Mouse (Mus musculus) spleen, embryonic (tissue): Measurements from ENCODE around the gene Fbxo39.

Source experiments
- CTCF ChIA-PET: fragments of 350-600 bp; sonication (Branson Sonifier 250); formaldehyde crosslinking; loops from one replicate; lab custom pipeline; 2022; lab: Charles Lee

The Fbxo39 gene

DNA sequence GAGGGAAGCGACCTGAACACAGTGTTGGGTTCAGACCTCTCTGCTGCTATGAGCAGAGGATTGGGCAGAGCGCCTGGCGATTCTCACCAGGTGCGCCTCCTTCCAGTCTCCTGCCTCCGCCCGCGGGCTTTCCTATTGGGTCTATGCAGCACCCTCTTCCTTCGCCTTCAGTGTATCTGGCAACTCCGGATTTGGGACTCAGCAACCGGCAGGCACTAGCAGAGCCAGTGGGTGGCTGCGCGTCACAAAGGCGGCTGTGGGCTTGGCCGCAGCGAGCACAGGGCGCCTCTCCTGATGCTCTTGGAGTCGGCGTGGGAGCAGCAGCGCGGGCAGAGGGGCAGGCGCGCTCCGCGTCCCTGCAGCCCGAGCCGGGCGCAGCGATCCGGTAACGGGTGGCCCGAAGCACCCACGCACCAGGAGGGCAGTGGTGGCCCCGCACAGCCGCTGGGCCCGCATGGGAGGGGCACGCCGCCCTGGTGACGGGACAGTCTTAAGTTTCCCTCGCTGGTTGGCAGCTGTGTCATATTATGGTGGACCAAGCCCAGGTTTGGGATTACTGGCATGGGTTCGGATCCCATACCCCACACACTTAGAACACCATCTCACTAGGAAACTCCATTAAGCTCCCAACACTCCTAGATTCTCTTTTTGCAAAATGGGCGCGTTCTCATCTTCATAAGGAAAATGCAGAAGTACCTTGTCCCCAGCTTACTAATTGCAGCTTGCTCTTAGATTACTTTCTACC, at the start of gene Fbxo39:
TSS of gene Fbxo39 (plus strand) at position 294 of the 745 bp plus-strand sequence.
- CTCF ChIA-PET: no interaction called here

DNA sequence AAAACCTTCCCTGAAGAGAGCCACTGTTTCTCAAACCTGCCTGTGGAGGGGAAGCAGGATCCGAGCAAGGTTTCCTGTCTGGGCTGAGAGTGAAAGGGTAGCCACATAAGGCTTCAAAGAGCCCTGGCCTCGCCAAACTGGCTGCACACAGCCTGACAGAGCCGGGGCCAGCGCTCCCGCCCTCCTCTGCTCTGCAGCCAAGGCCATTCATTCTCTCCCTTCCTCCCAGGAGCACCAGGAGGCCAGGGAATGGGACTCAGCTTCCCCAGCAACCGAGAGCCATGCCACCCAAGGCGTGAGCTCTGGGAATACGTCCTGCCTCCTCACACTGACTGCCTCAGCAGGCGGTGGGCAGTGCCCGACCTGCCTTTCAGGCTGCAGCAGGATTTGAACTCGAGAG, 48.8 kb upstream of the Fbxo39 start:
- CTCF ChIA-PET: no interaction called here

DNA sequence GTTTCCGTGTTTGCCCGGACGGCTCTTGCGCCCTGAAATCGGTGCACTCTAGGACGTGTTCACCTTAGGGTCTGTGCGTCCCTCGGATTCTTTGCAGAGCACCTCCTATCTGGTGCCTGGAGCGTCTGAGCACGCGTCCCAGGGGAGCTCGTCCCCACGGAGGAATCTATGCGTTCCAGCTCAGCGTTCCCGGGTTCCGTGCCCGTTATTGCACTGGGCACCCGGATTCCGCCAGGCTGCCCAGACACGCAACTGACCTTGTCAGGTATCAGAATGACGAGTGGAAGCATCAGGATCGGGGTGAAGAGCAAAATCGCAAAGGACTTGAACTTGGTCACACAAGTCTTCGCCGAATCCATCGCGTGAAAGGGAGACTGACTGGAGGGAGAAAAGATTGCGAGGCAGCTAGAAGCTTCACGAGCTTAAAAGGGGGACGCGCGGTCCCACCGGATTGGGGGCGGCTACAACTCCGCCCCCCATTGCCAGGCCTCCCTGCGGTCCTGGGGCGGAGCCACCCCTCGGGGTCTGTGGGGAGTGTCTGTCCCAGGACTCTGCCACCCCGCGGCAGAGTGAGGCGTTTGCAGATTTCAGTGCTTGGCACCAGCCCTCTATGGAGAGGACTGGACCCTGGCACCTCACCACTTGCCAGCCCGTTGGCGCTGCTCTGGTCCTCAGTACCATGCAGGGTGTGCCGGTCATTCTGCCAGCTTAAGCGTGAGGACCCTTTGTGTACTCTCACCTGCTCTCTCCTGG, 47.9 kb upstream of the Fbxo39 start:
- CTCF ChIA-PET: no interaction called here

DNA sequence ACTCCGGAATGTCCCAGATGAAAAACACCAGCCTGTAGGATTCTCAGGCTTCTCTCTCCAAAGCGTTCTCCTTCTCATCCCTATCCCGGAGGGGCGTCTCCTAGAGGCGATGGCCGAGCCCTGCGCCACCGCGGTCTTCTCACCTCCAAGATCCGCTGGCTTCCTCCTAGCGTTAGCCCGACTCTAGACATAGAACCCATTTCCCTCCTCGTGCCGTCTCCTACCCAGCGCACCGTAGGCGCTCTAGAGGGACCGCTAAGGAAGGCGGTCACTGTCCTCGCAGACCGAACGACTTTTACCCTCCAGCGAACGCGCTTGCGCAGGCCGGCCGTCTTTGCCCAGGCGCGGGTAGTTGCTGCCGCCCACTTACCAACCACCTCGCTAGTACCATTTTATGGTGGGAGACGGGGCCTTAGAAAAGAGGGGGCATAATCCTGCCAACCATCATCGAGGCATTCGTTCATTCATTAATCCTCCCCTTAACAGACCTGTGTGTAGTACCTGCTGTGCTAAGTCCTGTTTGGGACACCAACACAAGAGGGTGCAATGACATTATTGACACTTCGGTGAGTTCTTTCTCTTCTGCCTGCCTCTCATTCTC, 47.2 kb upstream of the Fbxo39 start, which contains the start of gene Slc13a5:
TSS of gene Slc13a5 (minus strand) at position 263 of the 601 bp plus-strand sequence.
- CTCF ChIA-PET: no interaction called here

DNA sequence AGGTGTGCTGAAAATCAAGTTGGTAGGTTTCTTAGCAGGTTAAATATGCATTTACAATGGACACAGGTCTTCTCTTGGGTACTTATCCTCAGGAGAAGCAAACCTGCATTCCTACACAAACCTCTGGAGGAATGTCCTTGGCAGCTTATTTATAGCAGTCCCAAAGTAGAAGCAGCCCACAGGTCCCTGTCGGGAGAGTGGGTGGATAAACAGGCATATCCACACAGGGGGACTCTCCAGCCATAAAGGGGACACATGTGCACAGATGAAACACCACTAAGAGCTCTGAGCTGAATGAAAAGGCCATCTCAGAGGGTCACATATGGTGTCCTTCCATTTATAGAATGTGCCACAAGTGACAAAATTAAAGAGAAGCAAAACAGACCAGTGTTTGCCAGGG, 42.5 kb upstream of the Fbxo39 start:
- CTCF ChIA-PET: no interaction called here

DNA sequence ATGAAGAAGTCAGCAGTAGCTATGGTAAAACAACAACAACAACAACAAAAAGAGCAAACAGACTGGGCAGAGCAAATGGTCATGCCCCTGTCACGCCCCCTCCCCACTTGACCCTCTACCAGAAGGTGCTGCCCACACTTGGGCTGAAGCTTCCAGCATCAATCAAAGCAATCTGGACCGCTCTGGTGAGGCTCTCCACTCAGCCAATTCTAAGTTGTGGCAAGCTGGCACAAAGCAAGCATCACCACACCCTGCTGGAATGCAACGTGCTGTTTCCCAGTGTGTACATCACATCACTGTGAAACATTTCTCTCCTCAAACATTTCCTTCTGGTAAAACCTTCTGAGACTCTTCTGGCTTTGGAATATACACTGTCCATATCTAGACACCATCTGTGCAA, 40.9 kb upstream of the Fbxo39 start:
- CTCF ChIA-PET: no interaction called here

DNA sequence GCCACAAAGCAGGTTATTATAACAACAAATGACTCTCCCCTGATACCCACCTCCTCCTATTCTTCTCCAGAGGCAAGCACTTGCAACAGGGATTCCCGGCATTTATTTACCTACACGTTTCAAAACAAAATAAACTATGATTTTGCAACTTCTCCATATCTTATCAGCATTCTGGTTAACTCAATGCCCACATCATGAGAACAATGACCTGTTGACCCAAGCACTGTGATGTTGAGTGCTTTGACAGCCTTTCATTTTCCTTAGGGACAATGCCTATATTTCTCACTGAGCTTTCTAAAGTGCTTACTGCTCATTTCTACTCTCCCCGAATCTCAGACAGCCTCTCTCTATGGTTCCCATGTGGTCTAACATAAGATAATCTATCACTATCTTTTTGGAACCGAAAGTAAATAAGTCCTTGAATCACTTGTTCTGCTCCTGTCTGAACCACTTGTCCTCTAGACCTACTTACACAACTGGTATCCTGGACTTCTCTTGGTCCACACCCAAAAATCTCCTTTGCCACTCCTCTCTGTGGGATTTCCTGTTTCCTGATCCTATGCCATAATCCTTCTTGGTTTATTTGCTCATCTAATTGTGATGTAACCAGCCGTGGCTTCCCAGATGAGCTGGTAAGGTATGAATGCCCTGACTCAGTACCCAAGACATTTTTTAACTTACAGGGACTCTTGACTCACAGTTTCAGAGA, 32.9 kb upstream of the Fbxo39 start:
- CTCF ChIA-PET: no interaction called here

DNA sequence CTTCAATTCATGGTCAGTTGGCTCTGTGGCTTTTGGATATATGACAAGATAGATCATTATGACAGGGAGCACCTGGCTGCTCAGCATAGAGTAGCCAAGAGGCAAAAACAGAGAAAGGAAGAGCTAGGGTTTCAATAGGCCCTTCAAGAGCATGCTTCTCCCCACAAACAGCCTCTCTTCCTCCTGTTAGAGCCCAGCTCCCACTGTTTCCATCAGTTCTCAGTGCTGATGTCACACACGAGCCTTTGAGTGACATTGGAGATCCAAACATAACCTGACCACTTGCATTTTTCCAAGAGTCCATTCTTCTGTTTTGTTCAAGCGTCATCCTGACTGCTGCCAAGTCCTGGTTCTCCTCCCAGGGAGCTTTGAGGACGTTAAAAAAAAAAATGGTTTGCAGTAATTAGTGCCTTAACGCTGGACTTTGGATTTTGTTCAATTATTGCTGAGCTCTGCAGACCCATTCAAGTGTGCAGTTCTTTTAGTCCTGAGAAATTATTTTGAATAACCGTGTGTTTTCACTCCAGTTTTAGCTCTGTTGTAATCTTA, 32.3 kb upstream of the Fbxo39 start:
- CTCF ChIA-PET: no interaction called here

DNA sequence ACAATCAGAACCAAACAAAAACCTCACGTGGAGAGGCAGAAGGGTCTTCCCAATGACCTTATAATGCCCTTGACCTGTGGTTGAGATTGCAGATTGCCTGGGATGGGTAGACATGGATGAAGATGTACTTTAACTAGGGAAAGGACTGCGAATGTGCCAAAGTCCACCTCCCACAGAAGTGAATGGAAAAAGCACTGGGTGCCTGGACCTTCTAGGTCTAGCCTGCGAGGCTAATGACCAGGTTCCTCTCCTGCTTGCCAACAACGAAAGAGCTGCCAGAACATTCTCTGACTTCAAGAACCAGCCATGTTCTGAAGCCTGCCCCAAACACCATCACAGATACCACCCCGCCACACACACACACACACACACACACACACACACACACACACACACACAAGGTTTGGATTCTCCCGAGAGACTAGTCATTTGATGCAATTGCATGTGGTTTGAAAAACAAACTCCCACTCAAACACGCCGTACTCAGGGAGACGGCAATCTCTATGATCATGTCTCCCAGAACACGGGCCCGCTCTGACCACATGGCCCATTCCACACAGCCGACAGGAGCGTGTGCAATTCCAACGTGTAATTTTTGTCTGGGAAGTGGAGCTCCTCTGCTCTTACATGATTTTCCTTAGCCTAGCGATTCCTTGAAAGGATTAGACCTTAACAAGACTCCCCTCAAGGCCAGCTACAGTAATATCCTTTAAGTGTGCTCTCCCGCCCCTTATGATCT, 30.6 kb upstream of the Fbxo39 start:
- CTCF ChIA-PET: no interaction called here

DNA sequence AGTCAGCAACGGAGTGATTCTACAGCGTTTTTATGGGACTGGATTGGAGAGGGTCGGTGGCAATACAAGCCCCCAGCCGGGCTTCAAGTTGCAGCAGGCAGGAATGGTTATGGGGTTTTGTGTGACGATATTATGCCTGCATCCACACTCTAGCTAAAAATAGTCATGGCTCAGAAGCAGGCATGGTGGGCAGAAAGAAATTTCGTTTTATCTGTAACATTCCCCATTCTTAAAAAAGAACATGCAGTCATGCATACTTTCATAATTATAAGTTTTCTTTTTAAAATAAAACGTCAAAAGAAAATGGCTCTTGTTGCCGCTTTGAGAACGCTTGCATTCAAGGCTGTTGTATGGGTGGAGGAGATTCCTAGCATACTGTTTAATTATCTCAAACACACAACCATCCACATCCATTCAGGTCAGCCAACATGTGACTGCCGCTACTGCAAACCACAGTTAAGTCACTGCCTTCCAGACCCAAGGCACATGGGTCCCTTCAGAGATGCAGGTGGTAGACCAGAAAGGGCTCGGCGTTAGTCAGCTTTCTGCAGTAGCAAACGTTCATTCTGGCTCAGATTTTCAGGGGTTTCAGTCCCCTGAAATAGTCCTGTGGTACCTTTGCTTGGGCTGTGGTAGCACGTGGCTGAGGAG, 29.6 kb upstream of the Fbxo39 start:
- CTCF ChIA-PET: no interaction called here

DNA sequence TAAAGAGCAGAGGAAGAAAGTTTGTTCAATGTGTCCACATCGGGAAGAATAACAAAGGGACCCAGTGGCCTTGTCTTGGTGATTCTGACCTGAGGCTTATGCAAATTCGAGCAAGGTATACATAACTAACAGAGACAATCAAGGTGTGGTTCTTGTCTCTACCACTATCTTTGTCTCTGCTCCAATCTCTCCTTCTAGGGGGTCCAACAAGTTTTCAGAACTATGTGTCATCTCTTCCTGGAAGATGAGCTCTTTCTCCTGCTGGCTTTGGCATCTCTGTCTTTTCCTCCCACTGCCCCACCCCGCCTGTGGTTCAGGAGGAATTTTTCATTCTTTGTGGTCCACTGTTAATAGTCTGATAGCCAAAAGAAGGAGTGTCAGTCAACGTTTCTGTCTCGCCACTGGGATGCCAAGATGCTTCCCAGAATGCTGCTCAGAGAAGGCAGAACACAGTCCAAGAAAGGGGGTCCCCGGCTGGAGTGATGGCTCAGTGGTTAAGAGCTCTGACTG, 28.2 kb upstream of the Fbxo39 start:
- CTCF ChIA-PET: no interaction called here

DNA sequence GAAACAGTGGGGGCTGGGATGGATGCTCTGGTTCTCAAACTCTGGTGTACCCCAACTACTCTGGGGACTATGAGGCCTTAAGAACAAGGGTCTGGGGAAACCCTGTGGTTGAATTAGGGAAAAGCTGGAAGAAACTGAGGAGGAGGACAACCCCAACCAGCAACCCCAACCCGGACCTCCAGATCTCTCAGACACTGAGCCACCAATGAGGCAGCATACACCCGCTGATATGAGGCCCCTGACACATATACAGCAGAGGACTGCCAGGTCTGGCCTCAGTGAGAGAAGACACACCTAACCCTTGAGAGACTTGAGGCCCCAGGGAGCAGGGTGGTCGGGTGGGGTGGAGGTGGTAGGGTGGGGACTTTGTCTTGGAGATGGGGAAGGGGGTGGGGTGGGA, 27.6 kb upstream of the Fbxo39 start:
- CTCF ChIA-PET: interaction anchor here (0.7 kb wide), 1 partner anchor 251 kb away, joined by 3 read pairs; no protein-coding TSS in a partner anchor

DNA sequence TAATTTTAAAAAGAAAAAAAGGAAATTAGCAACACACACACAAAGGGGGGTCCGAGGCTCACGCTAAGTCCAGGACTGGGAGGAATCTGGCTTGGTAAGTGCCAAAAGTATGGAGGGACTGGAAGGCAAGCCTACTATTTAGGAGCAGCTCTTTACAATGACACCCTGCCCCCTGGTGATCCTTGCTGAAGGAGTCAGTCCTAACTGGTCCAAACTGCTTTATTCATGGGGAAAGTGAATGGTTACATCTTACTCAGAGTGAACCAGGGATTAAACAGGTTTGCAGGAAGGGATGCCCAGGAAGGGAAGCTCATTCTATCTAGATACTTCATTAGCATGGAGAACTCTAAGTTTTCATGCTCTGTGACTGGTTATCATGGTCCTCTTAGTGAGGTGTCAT, 27.1 kb upstream of the Fbxo39 start:
- CTCF ChIA-PET: interaction anchor here (0.7 kb wide), 1 partner anchor 251 kb away, joined by 3 read pairs; no protein-coding TSS in a partner anchor

DNA sequence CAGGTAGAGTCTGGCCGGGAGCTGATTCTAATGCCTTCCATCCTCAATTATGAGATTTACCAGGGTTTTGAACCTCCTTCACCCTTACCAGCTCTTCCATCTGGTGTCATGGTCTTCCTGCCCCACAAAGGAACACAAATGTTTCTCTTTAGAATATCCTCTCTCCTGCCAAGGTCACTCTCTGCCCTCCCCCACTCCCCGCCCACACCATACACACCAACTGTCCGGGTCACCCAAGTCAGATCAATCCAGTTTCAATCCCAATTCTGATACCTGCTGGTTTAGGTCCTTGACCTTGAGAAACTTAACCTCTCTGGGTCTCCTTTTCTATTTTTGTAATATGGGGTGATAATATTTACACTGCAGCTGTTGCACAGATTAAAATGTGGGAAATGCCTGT, 26.7 kb upstream of the Fbxo39 start:
- CTCF ChIA-PET: interaction anchor here (0.7 kb wide), 1 partner anchor 250 kb away, joined by 3 read pairs; no protein-coding TSS in a partner anchor

DNA sequence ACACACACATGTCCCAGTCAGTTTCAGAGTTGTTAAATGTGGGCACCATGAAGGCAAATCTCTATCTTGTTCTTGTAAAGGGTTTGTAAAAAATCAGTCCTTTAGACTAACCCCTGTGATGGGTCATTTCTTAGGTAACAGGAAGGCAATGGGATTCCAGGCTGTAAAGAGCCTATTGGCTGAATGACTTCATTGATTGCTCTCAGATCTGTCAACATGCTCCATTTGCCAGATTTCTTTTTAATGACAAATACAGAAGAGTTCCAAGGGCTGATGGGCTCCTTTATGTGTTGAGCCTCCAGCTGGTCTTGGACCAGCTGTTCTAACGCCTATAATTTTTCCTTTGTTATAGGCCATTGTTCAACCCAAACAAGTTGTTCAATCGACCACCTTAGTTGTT, 21.1 kb upstream of the Fbxo39 start:
- CTCF ChIA-PET: no interaction called here

DNA sequence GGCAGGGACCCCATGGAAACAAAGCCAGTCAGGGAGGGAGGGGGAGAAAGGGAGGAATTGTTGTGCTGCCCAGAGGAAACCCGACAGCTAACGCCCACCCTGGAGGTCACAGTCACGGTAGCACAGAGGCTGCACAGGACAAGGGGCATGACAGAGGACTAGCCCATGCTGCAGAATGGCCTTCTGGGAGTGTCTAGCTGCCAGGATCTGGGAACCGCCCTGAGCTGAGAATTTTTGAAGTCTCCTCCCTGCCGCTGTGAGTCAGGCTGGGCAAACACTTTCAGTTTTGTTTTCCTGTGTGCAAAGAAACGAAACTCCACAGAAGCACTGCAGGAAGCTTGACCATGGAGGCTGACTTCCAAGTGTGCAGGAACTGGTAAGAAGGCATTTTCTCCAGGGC, 12.9 kb upstream of the Fbxo39 start, which contains the start of gene Xaf1:
TSS of gene Xaf1 (plus strand) at position 296 of the 400 bp plus-strand sequence.
- CTCF ChIA-PET: no interaction called here

DNA sequence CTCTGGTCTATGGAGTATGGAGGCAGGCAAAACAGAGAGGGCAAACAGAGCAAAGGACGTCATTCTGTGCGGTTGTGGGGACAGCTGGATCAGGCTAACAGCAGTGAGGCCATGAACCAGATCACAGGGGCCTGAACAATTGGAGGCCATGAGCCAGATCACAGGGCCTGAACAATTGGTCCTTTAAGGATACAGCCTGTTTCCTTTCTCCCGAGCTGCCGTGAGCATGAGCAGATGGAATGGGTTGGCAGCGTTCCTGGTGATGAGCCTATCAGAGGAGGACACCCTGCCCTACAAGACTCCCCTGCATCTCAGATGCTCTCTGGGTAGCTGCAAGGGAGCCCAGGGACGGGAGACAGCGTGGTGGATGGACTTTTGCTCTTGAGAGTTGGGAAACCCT, 12.0 kb upstream of the Fbxo39 start:
- CTCF ChIA-PET: no interaction called here

DNA sequence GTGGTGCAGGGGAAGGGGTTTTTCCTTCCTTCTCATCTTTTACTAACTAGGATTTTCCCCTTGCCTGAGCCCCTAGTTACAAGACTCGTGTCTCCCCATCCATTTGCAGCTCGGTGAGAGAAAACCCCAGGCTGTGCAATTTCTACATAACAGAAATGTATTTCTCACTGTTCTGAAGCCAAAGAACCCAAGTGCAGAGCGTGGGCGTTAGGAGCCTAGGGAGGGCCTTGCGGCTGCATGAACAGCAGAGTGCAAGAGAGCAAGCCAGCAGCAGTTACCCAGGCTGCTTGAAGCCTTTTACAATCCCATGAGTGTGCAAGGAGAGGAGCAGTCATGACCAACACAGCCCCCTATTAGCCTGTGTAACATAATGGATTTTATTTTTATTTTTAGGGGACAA, 6.8 kb upstream of the Fbxo39 start:
- CTCF ChIA-PET: no interaction called here

DNA sequence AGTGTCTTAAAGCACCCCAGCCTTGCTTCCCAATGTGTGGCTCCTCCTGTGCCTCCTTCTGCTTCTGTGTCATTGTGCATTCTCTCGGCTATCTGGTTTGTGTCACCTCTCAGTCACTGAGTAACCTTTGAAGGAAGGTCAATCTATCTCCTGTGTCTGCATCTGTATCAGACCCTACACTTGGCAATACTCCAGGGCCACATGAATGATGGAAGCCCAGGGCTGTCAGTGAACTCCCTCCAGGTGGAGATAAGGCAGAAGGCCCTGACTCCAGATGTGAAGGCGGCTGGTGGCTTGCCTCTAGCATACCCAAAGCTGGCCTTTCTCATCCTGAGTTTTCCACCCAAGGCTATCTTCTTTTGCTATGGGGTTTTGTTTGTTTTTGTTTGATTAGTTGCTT, 5.3 kb upstream of the Fbxo39 start:
- CTCF ChIA-PET: no interaction called here

DNA sequence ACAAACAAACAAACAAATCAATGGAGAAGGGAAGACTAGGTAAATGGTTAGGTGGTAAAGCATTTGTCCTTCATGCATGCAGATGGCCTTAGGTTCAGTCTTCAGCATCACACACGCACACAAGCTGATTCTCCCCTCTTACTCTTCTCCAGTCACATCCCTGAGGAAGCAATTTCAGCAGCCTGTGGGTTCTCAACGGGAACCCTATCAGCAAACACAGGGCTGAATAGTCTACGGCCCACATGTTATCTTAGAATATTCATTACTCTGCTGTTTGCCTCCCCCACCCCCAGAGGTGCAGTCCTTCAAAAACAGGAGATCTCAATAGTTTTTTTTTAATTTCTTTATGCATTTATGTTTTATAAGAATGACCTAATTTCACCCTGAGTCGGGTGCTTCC, 3.8 kb upstream of the Fbxo39 start:
- CTCF ChIA-PET: no interaction called here
